In genomic region chr3:142294616-142295286, GRCm38 (mm10) we compare ENCODE assay signal across 8 mouse cellular contexts.
A peak's percentile ranks its signal among the peaks of the same experiment; 100 is the strongest.
DNase-seq lines count a peak whose midpoint lies in the region; ATAC-seq and TF ChIP-seq lines count a peak whose summit lies in the region.
"Had no signal": no experiment of that assay in that cellular context is flagged by ENCODE, and none has a peak within 500 bp of the region (broad histone marks: within the 10 kb centered on the region; RNA-seq: fewer than 3 reads in every experiment).

No protein-coding gene starts in this region.

- H3K36me3 ChIP-seq in embryonic facial prominence, embryonic 12.5 days, result no peaks in the 10 kb centered on the region
- no peaks in the 10 kb centered on the region for H3K36me3 ChIP-seq in intestine, embryonic 16.5 days (ENCODE audit: control insufficient read depth, insufficient read depth, low read length)

- H3K9me3 ChIP-seq in embryonic facial prominence, embryonic 12.5 days, result no peaks in the 10 kb centered on the region
- H3K9me3 ChIP-seq in intestine, embryonic 16.5 days (ENCODE audit: control insufficient read depth, low read length), result no peaks in the 10 kb centered on the region
- H3K9me3 ChIP-seq: heart, embryonic 13.5 days had no signal

- no peaks in the 10 kb centered on the region for H3K4me1 ChIP-seq in embryonic facial prominence, embryonic 12.5 days
- H3K4me1 ChIP-seq in intestine, embryonic 16.5 days (ENCODE audit: control insufficient read depth, insufficient read depth, low read length), result no peaks in the 10 kb centered on the region

- H3K4me2 ChIP-seq in embryonic facial prominence, embryonic 12.5 days (replicated peaks), result no peak overlapping the region
- no peak overlapping the region for H3K4me2 ChIP-seq in intestine, embryonic 16.5 days (ENCODE audit: low read depth, low read length)
- H3K4me2 ChIP-seq: heart, embryonic 13.5 days had no signal

- no peak overlapping the region for H3K9ac ChIP-seq in embryonic facial prominence, embryonic 12.5 days
- H3K9ac ChIP-seq in intestine, embryonic 16.5 days (ENCODE audit: low read depth, low read length), result no peak overlapping the region
- H3K9ac ChIP-seq: heart, embryonic 13.5 days had no signal

- peak; percentile 88 for TF ChIP-seq CTCF in left cerebral cortex, adult 2 months (IDR thresholded peaks at IDR 0.05)

- no peak for DNase-seq in left cerebral cortex, adult 2 months (ENCODE audit: extremely low spot score in 1 of 2, low spot score in 2 of 2)
- no peak for DNase-seq in left cerebral cortex, postnatal 4 days
- DNase-seq in NIH3T3 (ENCODE audit: low read depth), result peak; percentile 90
- DNase-seq in lung, postnatal 36 days, result peak; percentile 85
- DNase-seq in thymus, postnatal 14 days, result peak; percentile 54

- no peak overlapping the region for H3K27ac ChIP-seq in left cerebral cortex, adult 2 months
- H3K27ac ChIP-seq in embryonic facial prominence, embryonic 12.5 days, result no peak overlapping the region
- no peak overlapping the region for H3K27ac ChIP-seq in intestine, embryonic 16.5 days (ENCODE audit: low read length)
- H3K27ac ChIP-seq: heart, embryonic 13.5 days had no signal

- intact Hi-C loops in left cerebral cortex, adult 2 months (cut with DNase I), result loop anchor here (1.0 to 5.0 kb wide), 3 partner anchors 103 to 182 kb away; partner anchors contain the start of gene Pdlim5
- intact Hi-C loops in left cerebral cortex, postnatal 4 days (cut with DNase I), result loop anchor here (5.0 to 10.0 kb wide), 2 partner anchors 183 to 350 kb away; no protein-coding TSS in a partner anchor

- ATAC-seq in embryonic facial prominence, embryonic 12.5 days (ENCODE audit: insufficient number of reproducible peaks, insufficient read depth, low FRiP score, low TSS enrichment), result 0 out of 2 replicates have a peak, but pooled peaks have one; percentile 56
- ATAC-seq in intestine, embryonic 16.5 days, result peak; percentile 85

- WGBS in embryonic facial prominence, embryonic 12.5 days, result 24% methylated on average over 7 of the region's 7 CpGs
- WGBS in intestine, embryonic 16.5 days, result 22% methylated on average over 7 of the region's 7 CpGs

- no peaks in the 10 kb centered on the region for H3K27me3 ChIP-seq in embryonic facial prominence, embryonic 12.5 days
- no peaks in the 10 kb centered on the region for H3K27me3 ChIP-seq in intestine, embryonic 16.5 days (replicated peaks; ENCODE audit: control insufficient read depth, insufficient read depth, low read length)
- H3K27me3 ChIP-seq: heart, embryonic 13.5 days had no signal

- no peak overlapping the region for H3K4me3 ChIP-seq in left cerebral cortex, adult 2 months
- H3K4me3 ChIP-seq in embryonic facial prominence, embryonic 12.5 days, result no peak overlapping the region
- no peak overlapping the region for H3K4me3 ChIP-seq in intestine, embryonic 16.5 days (ENCODE audit: low read length)
- H3K4me3 ChIP-seq: heart, embryonic 13.5 days had no signal

Comparison
In these comparisons a context has a peak if more than half of its experiments do, and no peak if none do; other contexts are left out.
1. DNase-seq: peak in NIH3T3 (single experiment), lung, postnatal 36 days (single experiment) and thymus, postnatal 14 days (single experiment); none in left cerebral cortex, adult 2 months (0 of 2) and left cerebral cortex, postnatal 4 days (single experiment).